Mouse (Mus musculus): ENCODE results near the gene Gucy2g.

Gucy2g gene

DNA sequence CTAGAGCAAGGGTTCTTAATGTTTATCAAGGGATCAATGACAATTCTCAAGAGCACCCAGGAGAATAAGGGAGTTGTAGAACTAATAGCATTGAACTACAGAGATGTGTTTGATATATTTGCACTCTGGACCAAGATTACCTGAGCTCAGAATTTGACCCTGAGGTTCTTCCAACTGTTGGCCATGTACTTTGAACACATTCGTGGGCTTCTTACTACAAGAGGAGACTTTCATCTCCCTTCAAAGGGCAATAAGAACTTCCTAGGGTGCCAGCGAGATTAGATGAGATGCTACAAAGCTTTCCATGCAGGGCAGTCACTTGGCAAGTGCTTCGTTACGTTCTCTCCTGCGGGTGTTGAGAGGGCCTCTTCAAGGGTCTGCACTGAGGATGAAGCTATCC is 6.5 kb upstream of the Gucy2g start:
- no peak for DNase-seq

DNA sequence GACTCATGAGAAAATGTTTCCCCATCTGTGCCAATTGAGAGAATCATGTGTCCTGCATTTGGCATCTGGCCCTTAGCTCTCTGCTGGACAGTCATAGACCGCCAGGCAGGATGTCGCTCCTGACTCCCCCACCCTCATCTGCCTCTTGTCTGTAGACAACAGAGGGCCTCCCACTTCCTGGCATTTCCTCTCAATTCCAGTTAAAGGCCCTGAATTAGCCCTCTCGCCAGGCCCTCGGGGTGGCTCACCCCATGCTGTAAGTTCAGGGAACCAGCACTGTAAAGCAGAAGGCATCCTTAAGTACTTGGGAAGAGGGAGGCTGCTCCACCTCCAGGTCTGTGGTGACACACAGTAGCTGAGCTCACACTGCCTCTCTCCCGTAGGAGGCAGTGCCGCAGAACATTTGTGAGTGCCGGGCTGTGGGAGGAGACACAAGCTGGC is 3.8 kb upstream of the Gucy2g start:
- no peak for DNase-seq

DNA sequence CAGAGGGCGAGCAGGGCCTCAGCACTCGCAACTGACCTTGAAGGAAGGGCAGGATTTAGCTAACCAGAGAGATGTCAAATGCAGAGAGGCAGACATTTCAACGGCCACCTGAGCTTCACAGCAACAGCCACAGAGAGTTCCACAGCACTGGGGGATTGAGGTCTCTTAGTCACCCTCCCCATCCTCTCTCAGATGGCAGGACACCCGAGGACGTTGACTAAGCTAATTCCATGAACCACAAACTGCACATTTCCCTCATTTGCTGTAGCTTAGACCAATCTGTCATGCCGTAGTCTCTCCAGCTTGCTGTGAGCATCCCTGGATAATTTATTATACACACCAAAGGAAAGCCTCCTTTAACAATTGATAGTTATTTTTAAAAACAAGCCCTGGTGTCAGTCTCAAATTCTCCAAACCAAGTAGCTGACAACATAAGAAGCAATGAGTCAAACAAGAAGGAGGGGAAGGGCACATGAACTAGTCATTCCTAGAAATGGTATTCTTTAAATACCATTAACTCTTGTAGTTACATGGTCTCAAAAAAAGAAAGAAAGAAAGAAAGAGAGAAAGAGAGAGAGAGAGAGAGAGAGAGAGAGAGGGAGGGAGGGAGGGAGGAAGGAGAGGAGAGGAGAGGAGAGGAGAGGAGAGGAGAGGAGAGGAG is 1.1 kb downstream of the Gucy2g start:
- no peak for DNase-seq

DNA sequence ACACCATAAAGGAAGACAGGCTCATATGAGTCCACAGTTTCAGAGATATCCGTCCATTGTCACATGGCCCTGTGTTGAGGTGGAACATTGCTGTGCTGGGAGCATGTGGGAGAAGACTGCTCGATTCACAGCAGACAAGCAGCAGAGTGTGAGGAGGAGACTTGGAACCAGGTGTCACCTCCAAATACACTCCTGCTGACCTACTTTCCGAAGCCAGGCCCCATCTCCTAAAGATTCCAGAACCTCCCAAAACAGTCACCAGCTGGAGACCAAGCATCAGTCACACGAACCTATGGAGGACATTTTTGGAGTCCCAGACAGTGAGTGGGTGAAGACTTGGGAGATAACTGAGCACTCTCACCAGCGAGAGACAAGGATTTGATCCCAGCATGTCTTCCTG is 4.5 kb downstream of the Gucy2g start:
- no peak for DNase-seq

DNA sequence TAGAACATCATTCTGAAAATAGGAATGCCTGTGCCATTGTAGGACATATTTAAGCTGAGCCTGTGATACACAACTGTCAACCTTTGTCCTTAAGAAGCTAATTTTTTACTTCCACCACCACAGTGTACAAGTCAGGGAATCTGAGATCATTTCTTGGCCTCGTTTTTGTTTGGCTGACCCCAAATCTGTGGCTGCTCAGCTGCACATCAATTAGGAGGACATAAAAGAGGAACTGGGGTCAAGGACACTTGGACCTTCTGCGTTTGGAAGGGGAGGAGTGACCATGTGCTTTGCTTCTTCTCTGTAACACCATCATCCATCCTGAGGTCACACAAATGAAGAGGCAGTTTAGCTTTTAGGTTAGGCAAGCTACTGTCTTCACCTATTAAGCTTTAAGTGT is 5.0 kb downstream of the Gucy2g start:
- no peak for DNase-seq

DNA sequence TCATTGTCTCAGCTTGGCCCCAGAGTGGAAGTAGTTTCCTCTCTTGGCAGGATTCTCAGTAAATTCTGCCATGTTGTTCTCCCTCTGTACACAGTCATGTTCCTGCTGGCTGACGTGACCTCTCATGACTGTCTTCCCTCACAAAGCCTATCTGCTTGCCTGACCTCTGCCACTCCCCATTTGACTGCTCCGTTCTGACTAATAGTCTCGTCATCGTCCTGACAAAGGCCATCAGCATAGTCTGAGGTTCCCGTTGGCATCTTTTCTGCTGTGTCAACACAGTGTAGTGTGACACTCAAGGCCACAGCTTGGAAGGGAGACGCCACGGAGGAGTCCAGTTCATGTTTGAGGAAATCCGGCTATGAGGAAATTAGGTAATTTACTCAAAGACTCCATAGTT is 8.9 kb downstream of the Gucy2g start:
- no peak for DNase-seq

DNA sequence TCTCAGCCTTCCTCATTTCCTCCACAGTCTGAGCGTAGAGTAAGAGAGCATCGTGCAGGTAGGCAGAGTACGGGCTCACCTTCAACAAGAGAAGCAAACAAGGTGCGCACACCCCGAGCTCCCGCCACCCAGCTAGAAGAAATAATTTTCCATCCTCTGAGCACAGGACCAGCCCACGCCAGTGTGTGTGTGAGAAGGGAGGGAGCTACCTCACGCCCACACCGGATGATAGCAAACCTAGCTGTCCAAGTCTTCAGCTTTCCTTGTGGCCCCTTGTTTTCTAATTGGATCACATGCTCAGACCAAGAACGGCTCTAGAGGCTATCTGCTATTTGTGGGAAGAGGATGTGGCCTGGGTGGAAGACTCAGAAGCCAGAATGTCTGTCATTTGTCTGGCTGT is 10.0 kb downstream of the Gucy2g start:
- no peak for DNase-seq

DNA sequence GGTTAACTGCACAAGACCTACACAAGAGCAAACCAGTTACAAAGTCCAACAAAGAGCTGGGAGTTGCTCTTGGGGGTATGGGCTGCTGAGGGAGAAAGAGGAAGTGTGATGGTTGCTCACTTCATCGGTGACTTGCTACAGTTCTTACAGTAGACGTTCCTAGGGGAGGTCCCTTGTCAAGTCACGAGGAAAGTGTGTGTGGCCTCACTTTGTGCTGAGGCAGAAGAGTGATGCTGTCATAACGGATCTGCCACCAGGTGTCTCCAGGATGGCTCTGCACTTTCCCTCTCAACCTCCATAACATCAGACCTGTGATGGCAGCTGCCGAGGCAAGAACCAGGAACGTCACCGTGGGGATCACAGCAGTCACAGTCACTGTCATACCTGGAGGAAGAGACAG is 13.9 kb downstream of the Gucy2g start:
- DNase-seq = no peak

DNA sequence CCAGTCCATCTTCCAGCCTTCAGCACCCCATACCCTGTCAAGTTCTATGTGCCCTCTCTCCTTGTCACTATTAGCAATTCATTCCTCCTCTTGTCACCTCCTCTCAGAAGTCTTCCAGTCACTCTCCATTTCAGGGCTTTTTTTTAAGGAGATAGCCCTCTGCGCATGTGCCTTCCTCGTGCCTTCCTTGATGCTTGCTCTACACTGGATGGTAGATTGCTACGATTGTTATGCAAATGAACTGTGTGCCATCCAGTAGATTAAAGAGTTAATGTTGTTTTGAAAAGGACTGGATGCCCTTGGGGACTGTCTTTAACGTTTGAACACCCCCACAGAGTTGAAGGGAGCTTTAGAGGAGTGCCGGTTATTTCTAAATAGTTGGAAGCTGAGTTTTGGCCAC is 14.4 kb downstream of the Gucy2g start:
- no peak for DNase-seq

DNA sequence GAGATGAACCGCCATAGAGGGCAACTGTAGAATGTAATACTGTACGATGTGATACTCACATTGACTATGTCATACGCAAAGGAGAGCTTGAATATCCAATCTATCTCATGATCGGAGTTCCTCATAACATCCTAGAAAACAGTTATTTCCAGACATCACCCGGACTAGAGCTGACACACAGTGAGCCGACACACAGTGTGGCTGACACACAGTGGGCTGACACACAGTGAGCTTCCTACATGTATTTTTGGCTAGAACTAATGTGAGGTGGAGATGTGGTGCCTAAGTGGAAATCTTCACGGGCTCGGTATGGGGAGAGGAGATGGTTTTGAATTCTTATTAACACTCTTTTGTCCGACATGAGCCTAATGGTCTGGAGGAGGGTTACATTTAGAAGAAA is 18.8 kb downstream of the Gucy2g start:
- no peak for DNase-seq

DNA sequence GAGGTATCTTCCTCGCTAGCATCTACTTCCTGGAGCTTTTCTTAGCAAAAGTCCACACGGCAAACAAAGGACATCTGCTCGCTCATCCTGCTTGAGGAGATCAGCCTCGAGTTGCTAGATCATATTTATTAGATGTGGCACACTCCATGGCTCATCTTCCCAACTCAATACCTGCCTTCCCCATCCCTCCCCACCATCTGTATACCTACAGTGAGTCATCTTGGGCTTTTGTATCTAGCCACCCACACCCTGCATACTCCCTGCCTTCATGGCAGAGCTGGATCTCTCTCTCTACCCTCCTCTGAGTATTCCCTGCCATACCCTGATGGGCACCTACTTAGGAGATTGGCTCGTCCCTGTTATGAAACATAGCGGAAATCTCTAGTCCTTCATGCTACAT is 19.8 kb downstream of the Gucy2g start:
- DNase-seq = no peak

DNA sequence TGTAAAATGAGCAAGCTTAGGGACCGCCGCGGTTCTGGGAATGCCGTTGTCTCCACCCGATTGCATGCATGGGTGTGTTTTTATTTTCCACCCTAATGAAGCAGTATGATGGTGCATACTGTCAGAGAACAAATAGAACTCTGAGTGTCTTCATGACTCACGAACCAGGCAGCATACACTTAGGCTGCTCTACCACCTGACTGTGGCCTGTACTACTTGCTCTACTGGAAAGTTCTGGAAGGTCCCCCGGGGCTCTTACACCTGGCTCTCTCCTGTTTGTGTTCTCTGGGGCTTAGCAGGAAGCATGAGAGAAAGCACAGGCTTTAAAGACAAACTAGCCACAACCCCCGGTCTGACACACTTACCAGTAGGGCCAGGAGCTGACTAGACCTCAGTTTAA is 21.7 kb downstream of the Gucy2g start:
- no peak for DNase-seq

DNA sequence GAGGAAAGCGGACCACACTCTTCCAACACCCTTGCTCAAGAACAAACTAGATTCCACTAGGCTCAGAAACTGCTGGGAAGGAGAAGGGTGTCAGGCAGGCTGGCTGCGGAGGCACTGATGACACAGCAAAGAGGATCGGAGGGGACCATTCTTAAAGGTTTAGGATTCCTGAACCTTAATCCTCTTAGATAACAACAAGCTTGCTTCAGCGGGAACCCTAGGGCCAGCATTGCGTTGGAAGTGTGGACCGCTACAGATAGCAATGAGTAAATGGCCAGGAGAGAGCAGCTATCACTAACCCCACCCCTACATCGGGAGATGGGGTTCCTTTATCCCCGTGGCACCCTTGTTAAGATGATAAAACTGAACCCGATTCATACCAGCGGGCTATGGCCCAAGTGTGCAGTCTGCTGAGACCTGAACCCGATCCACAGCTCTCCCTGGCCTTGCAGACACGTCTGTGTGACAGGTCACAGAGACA is 22.3 kb downstream of the Gucy2g start:
- no peak for DNase-seq

DNA sequence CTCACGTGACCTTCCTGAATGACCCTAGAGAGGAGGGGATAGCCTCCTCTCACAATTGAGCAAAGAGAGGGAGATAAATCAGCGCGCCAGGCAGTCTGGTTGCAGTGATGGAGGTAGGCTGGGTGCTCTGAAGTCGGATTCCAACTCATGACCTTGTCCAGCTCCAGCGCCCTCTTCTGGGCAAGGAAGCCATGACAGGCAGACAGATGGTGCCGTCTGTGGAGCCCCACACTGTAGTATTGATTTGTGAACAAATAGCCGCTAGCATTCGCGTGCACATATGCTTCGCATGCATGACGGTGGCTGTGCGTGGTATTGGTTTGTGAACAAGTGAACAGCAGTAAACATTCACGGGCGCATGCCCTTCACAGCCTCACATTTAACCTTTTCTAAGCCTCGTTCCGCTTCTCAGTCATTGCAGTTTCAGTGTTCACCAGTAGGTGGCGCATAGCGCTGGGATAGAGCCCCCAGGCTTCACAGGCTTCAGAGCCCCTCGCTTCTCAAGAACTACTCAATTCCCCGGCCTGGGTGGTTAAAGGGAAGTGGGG is 22.8 kb downstream of the Gucy2g start:
- DNase-seq = peak; percentile 70 to 79

DNA sequence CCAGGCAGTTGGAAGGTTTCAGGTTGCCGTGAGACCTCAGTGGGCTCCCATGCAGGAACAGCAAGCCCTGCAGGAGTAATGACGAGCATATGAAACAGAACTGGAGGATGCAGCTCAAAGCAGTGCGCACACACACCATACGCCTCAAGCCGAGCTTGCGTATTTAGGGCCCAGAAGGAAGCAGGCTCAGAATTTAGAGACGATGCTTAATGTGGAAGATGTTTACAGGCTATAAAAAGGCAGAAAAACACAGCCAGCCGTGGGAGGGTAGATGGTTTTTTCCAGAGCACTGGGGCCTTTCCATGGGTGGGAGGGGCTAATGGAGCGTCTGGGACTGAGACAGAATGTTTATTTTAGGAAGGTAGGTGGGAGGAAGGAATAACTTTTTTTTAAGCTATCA is 23.7 kb downstream of the Gucy2g start:
- no peak for DNase-seq

DNA sequence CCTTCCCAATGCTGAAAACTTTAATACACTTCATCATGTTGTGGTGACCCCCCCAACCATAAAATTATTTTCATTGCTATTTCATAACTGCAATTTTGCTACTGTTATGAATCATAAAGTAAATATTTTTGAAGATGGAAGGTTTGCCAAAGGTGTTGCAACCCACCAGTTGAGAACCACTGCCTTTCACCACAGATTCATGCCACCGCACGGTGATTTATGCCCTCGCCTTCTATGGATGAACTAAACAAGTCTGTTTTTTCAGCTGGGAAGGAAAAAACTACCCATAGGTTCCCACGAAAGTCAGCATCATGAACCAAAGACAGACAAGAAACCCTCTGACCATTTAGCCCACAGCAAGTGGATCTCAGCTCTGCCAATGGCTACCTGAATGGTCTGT is 24.2 kb downstream of the Gucy2g start:
- no peak for DNase-seq

DNA sequence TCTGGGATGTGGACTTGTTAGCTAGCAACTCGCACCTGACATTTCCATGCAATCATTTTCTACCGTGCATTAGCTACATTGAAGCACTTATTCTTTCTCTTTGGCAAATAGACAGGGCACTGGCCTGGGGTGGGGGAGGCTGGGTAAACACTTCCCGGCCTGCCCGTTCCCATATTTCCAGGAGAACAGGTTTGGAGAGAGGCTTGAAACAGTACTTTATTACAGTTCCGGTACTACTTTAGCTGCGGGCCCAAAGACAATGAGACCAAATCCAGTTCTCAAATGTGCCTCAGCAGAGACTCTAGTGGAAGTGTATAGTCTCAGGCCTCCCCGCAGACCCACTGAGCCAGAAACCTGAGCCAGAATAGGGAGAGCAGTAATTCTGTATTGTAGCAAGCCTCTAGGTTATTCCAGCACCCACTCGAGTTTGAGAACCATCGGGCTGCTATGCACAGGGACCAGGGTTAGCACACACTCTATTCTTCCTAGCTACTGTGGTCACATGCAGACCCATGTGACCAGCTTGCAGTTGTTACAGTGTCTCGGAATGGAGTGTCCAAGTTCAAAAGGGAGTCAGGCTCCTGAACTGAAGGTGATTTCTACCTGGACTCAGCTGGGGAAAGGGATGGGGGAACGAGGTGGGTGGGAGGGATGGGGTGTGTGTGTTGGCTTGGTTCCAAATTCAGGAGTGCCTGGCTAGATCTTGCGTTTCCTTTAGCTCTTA is 27.3 kb downstream of the Gucy2g start:
- no peak for DNase-seq

DNA sequence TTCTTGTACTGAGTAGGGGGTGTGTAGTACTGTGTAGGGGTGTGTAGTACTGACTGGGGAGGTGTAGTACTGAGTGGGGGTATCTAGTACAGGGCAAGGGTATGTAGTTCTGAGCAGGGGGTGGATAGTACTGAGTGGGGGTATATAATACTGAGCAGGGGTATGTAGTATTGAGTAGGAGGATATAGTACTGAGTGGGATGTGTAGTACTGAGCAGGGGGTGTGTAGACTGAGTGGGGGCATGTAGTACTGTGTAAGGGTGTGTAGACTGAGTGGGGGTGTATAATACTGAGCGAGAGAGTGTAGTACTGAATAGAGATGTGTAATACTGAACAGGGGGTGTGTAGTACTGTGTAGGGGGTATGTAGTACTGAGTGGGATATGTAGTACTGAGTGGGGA is 29.3 kb downstream of the Gucy2g start:
- no peak for DNase-seq

DNA sequence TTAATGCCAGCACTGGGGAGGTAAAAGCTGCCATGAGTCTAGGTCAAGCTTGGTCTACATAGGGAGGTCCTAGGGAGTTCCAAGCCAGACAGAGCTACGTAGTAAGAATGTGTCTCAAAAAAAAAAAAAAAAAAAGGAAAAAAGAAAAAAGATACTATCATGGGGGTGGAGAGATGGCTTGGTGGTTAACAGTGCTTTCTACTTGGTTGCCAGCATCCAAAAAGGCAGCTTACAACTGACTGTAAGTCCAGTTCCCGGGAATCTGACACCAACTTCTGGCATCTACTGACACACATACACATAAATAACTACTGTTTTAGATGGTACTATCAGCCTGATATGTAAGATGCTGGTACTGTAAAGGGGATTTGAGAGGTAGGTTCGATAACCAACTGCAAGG is 32.0 kb downstream of the Gucy2g start:
- DNase-seq = no peak

DNA sequence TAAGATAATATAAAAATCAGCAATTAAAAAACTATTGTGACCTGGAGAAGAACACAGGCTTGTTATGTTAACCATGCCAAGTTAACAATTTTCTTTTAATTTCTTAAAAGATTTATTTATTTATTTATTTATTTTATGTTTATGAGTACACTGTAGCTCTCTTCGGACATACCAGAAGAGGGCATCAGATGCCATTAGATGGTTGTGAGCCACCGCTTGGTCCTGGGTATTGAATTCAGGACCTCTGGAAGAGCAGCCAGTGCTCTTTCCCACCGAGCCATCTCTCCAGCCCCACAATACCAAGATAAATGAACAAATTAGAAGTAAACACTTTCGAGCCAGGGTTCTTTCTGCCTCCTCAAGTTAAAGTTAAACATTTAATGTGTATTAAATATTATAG is 32.4 kb downstream of the Gucy2g start:
- DNase-seq = no peak

DNA sequence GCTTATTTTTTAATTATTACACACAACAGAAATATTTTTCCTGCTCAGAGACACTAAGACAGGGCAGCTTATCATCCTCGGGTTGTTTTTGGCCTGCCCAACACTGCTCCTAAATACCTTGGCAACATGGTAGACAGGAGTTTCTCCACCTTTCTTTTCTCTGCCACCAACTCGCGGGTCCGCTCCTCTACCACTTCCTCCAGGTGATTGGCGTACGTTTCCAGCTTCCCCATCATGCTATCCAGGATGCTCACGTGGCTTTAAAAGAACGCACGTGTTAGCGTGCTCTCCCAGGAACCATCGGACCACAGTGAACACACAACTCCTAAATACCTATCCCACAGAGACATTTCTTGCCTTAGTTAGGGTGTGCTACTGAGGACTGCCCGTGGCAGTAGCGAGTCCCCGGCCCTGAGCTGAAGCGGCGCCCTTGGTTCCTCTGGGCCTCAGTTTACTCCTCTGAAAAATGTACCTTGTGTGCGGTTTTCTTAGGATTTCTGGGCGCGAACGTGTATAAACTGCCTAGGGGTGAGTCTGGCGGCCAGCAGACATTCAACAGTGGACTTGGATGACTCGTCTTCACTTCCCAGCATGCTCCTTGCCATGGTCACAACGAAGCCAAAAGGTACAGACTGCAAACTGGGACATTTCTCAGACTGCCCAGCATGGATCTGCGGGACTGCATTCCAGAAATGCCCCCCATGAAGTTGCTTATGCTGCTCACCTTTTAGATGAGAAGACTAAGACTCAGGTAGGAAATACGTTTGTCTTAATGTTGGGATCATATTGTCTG is 33.1 kb downstream of the Gucy2g start:
- DNase-seq = no peak

DNA sequence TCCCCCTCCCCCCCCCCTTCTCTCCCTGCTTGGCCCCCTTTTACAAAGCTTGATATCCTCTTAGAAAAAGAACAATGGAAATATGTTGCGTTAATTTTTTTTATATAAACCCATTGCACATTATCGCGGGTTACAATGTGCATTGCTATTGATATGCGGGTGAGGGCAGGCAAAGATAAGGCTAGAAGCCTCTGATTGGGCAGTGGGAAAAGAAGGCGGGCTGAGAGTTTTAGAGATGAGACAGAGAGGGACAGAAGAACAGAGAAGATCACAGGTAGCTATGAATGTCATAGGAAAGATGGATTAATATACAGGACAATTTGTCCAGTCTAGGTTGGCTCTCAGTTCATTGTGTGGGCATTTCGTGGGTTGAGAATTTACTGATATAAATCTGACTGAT is 33.8 kb downstream of the Gucy2g start:
- DNase-seq = no peak

DNA sequence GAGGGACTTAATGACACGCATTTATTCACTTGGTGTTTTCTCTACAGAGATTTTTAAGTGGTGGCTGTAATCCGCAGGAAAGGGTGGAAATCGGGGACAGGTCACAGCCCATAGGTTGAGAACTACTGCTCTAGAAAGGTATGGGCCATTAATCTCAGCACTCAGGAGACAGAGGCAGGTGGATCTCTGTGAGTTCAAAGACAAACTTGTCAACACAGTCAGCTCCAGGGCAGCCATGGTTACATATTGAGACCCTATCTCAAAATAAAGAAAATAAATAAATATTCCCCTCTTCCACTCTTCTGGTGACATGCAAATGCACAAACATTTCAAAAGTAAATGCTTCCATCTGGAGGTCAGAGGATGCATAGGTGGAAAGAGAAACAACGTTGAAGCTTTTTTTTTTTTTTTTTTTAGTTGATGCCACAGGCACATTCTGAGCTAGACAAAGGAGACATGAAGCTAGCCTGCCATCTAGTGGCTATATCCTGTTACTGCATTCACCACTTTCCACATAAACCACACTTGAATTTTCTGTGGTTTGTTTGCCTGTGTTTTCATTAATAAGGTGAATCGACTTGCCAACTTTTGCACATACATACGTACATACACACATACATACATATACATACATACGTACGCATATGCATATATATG is 34.4 kb downstream of the Gucy2g start:
- DNase-seq = peak; percentile 37 to 47
